Mouse (Mus musculus) intestine, postnatal 0 days (tissue): ENCODE measurements around the gene Sema4b. TPM values are rescaled to one million over a fixed set of nuclear protein-coding genes. Genes with fewer than 3 reads are reported as not detected.

ENCODE experiments used
- ATAC-seq: fragments of 200-750 bp; cut with Nextera tagmentation; 2 replicates; pipeline ENCODE4 v1.8.0; 2017; ENCODE audit warnings: mild to moderate bottlenecking, moderate TSS enrichment, moderate library complexity
- H3K27ac ChIP-seq: fragments of 300-500 bp; sonication (generic); 2 replicates; pipeline ENCODE4 v1.5.1; 2014; ENCODE audit warnings: mild to moderate bottlenecking, low read depth, low read length, moderate library complexity
- H3K27me3 ChIP-seq: fragments of 300-500 bp; sonication (generic); replicated peaks from 2 replicates; pipeline ENCODE4 v1.6.1; 2014; ENCODE audit warnings: low read length, mixed read lengths; ENCODE audit not compliant: control insufficient read depth, insufficient read depth
- H3K36me3 ChIP-seq: fragments of 300-500 bp; sonication (generic); 2 replicates; pipeline ENCODE4 v1.6.1; 2014; ENCODE audit warnings: mild to moderate bottlenecking, moderate library complexity; ENCODE audit not compliant: control insufficient read depth, insufficient read depth
- H3K4me1 ChIP-seq: fragments of 300-500 bp; sonication (generic); replicated peaks from 2 replicates; pipeline ENCODE4 v1.6.1; 2014; ENCODE audit warnings: antibody characterized with exemption, low read length, mixed read lengths; ENCODE audit not compliant: control insufficient read depth, insufficient read depth
- H3K4me2 ChIP-seq: fragments of 300-500 bp; sonication (generic); replicated peaks from 2 replicates; pipeline ENCODE4 v1.6.1; 2014; ENCODE audit warnings: low read depth, mild to moderate bottlenecking, moderate library complexity
- H3K4me3 ChIP-seq: fragments of 300-500 bp; sonication (generic); 2 replicates; pipeline ENCODE4 v1.5.1; 2014; ENCODE audit warnings: low read depth, low read length
- H3K9ac ChIP-seq: fragments of 300-500 bp; sonication (generic); 2 replicates; pipeline ENCODE4 v1.6.1; 2014; ENCODE audit warnings: mild to moderate bottlenecking, low read depth, low read length
- H3K9me3 ChIP-seq: fragments of 300-500 bp; sonication (generic); 2 replicates; pipeline ENCODE4 v1.6.1; 2016; ENCODE audit warnings: mixed run types; ENCODE audit not compliant: control insufficient read depth
- CTCF ChIP-seq: sonication (generic); IDR thresholded peaks from 2 replicates; pipeline ENCODE4 v1.5.1; 2016; ENCODE audit warnings: low read depth, mild to moderate bottlenecking, control low read depth, antibody characterized with exemption, moderate library complexity
- WGBS: fragments of 180-500 bp; shearing (Covaris S2); extraction: QIAGEN DNeasy Blood & Tissue Kit; methylation state at CpG from one replicate; pipeline ENCODE4 v1.1.7; 2014; 5-methylcytosine and 5-hydroxymethylcytosine counted together
- polyA plus RNA-seq: library from polyadenylated mRNA; unstranded; fragments of >200 nt; fragmentation: Nextera tagmentation; extraction: Ambion mirVana; gene quantifications from 2 replicates; pipeline ENCODE4 v1.2.1, GENCODE M21; 2015

Sema4b gene
- polyA plus RNA-seq, 1 experiment from 2014 or later = 23.1 TPM

- no peak for TF ChIP-seq CTCF
- peaks cover 36% of the 10 kb centered on the region for H3K36me3 ChIP-seq
- no peaks in the 10 kb centered on the region for H3K9me3 ChIP-seq
- WGBS = under 1% methylated on average over 23 of the region's 23 CpGs
- H3K4me2 ChIP-seq = peak overlapping the region; percentile 97
- peak; percentile 48; the same call in 1 of the 2 replicates for ATAC-seq
- peak overlapping the region; percentile 78 for H3K9ac ChIP-seq
- peak overlapping the region; percentile 71 for H3K4me3 ChIP-seq
- H3K27ac ChIP-seq = peak overlapping the region; percentile 84
- H3K4me1 ChIP-seq = peaks cover 4% of the 10 kb centered on the region; the same call in 1 of the 2 replicates
- no peaks in the 10 kb centered on the region for H3K27me3 ChIP-seq
Measured at GRCm38 (mm10) chr7:80269751-80270255, 83.2 kb downstream of the Sema4b start.

DNA sequence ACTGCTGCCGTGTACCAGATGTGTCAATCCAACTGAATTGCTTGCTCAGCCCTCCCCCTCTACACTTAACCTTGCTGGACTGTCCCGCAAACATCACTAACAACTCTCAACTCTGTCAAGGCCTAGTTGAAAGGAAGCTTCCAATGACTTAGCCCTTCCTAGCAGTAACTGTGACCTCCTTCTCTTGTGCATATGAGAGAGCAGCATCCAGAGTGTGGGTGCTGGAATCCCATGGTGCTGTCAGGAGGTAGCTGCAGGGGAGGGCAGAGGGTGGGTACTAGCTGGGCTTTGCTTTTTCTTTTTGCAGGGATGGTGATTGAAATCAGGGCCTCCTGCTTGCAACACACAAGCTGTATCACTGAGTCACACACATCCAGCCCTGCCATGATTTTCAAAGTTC, 86.8 kb downstream of the Sema4b start:
- no peak for TF ChIP-seq CTCF
- no peak for ATAC-seq

More for the DNA sequence above, 86.8 kb downstream of the Sema4b start:
- Histone ChIP-seq H3K27me3 (no peaks in the 10 kb centered on the region), H3K9ac (no peak overlapping the region), H3K4me1 (peaks cover 4% of the 10 kb centered on the region; the same call in 1 of the 2 replicates), H3K4me2 (no peak overlapping the region), H3K36me3 (peaks cover 44% of the 10 kb centered on the region), H3K9me3 (no peaks in the 10 kb centered on the region), H3K4me3 (no peak overlapping the region), H3K27ac (no peak overlapping the region)
- WGBS = 81% methylated on average over 2 of the region's 2 CpGs

Other genes starting within 250 kb of the Sema4b start
- 8.5 and 9.4 TPM in 2 replicates for gene Zfp710, start 162.0 kb upstream of the Sema4b start, polyA plus RNA-seq
- gene Idh2, start 71.4 kb upstream of the Sema4b start, polyA plus RNA-seq = 185 and 190 TPM in 2 replicates
- 526 and 531 TPM in 2 replicates for gene Cib1, start 46.0 kb downstream of the Sema4b start, polyA plus RNA-seq
- 6.5 and 7.4 TPM in 2 replicates for gene Gdpgp1, start 46.0 kb downstream of the Sema4b start, polyA plus RNA-seq
- gene Ttll13, start 59.5 kb downstream of the Sema4b start, polyA plus RNA-seq = 0.77 and 1.3 TPM in 2 replicates
- gene Ngrn, start 74.4 kb downstream of the Sema4b start, polyA plus RNA-seq = 28.2 and 30.2 TPM in 2 replicates
- 11.7 and 12.9 TPM in 2 replicates for gene Vps33b, start 82.8 kb downstream of the Sema4b start, polyA plus RNA-seq
- 32.5 TPM in 2 replicates for gene Prc1, start 107.6 kb downstream of the Sema4b start, polyA plus RNA-seq
- 3.2 and 4.4 TPM in 2 replicates for gene Rccd1, start 137.6 kb downstream of the Sema4b start, polyA plus RNA-seq
- gene Unc45a, start 154.2 kb downstream of the Sema4b start, polyA plus RNA-seq = 19.7 and 20.0 TPM in 2 replicates
- gene Hddc3, start 156.3 kb downstream of the Sema4b start, polyA plus RNA-seq = 8.3 and 8.8 TPM in 2 replicates
- gene Man2a2, start 184.5 kb downstream of the Sema4b start, polyA plus RNA-seq = 4.8 and 5.3 TPM in 2 replicates
- 6.2 and 6.7 TPM in 2 replicates for gene Fes, start 201.1 kb downstream of the Sema4b start, polyA plus RNA-seq
- 25.5 and 26.4 TPM in 2 replicates for gene Furin, start 218.6 kb downstream of the Sema4b start, polyA plus RNA-seq